Mouse (Mus musculus): ENCODE data around the gene Casz1.

DNA sequence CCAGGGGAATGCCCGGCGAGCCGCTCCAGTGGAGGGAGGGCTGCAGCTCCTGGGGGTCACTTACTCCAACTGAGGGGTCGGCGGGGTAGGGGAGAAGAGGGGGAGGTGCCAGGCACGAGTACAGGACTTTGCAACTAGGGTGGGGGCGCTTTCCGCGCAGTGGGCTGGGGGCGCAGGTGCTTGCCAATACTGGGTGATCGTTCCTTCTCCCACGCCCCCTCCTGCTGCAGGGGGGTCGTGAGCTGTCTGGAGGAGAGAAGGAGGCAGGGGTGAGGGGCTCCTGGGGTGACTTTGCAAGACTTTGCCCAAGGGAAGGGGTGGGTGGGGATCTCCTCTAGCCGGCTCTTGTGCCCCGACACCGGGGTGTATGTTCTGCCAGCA is 541 bp downstream of the Casz1 start:
- no peak for TF ChIP-seq CTCF (conservative IDR thresholded peaks at IDR 0.05; ENCODE audit: low read length)
- no peak for TF ChIP-seq NANOG (IDR thresholded peaks at IDR 0.05; ENCODE audit: borderline replicate concordance, low read length)
- TF ChIP-seq POU5F1 (IDR thresholded peaks at IDR 0.05; ENCODE audit: borderline replicate concordance, low read length), result no peak

All from E14TG2a.4 (cell line).